Mouse (Mus musculus): ENCODE results near the gene Hspa8. TPM values are rescaled to one million over a fixed set of nuclear protein-coding genes. Genes with fewer than 3 reads are reported as not detected.

Gene Hspa8
- total RNA-seq, 2 experiments from 2014 or later, result 1,297 to 1,609 TPM

DNA sequence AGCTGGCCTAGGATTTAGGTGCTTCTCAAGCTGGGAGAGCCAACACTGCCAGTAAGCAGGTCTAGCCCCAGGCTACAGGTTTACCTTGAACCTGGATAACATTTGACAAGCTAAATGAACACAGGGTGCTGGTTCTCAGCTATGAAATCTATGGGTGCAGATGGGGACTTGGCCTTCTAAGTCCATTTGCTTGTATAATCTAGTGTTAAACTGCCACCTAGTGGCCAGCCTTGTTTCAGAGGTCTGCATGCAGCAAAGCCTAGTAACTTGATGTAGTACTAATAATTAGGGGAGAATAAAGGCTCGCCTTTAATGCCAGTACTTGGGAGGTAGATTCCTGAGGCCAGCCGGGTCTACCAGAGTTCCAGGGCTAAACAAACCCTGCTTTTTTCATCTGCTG, 4.5 kb downstream of the Hspa8 start:
- peak overlapping the region; percentile 68 for H3K4me3 ChIP-seq
- DNase-seq, result peak; percentile 81
- TF ChIP-seq CTCF (IDR thresholded peaks at IDR 0.05), result peak; percentile 67
- H3K27ac ChIP-seq, result 0 out of 2 replicates have a peak overlapping the region, but pooled peaks have one; percentile 16
- intact Hi-C loops (cut with DNase I), result no loop called here

DNA sequence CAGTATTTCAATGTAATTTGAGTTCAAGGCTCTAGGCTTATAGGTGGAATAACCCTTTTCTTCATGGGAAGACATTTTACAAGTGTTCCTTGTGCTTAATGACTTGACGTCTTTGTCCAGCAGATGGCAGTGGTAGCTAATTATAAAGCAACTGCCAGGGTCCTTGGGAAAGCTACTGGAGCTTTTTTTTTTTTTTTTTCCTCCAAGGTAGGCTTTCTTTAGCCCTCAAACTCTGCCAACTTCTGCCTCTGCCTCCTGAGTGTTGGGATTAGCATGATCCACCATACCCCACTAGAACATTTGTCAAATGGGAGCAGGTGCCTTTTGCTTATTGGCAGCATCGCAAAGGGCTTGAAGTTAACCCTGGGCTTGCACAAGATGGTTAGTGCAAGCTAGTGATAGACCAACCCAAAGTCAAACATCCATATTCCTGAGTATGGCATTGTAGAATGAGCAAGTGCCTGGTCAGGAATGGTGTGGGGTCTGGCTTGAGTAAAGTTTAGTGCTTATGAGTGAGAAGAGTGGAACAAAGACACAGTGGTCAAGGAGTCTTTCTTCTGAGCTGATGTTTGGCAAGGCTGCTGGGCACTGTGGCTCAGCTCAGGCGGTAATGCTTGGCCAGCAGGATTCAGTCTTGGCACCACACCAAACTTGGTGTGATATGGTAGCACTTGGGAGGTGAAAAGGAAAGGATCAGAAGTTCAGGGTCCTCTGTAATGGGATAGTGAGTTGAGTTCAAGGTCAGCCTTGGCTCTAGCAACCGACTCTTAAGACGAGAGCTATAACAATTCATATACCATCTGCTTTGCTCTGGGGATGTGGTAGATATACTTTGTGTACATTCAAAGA, 5.9 kb downstream of the Hspa8 start:
- peak; percentile 50 for TF ChIP-seq CTCF (IDR thresholded peaks at IDR 0.05)
- peak; percentile 69 for DNase-seq
- Histone ChIP-seq H3K27ac (peak overlapping the region; percentile 67), H3K4me3 (no peak overlapping the region)
- intact Hi-C loops (cut with DNase I), result loop anchor here (2.0 kb wide), 1 partner anchor 50 kb away; no protein-coding TSS in a partner anchor

- peak overlapping the region; percentile 67 for H3K27ac ChIP-seq
- intact Hi-C loops (cut with DNase I), result loop anchor here (2.0 kb wide), 1 partner anchor 51 kb away; no protein-coding TSS in a partner anchor
- H3K4me3 ChIP-seq, result no peak overlapping the region
- TF ChIP-seq CTCF (IDR thresholded peaks at IDR 0.05), result no peak; the same call in 1 of the 2 replicates
- DNase-seq, result peak; percentile 60
Observed at GRCm38 (mm10) chr9:40807289-40807920, 6.6 kb downstream of the Hspa8 start.

DNA sequence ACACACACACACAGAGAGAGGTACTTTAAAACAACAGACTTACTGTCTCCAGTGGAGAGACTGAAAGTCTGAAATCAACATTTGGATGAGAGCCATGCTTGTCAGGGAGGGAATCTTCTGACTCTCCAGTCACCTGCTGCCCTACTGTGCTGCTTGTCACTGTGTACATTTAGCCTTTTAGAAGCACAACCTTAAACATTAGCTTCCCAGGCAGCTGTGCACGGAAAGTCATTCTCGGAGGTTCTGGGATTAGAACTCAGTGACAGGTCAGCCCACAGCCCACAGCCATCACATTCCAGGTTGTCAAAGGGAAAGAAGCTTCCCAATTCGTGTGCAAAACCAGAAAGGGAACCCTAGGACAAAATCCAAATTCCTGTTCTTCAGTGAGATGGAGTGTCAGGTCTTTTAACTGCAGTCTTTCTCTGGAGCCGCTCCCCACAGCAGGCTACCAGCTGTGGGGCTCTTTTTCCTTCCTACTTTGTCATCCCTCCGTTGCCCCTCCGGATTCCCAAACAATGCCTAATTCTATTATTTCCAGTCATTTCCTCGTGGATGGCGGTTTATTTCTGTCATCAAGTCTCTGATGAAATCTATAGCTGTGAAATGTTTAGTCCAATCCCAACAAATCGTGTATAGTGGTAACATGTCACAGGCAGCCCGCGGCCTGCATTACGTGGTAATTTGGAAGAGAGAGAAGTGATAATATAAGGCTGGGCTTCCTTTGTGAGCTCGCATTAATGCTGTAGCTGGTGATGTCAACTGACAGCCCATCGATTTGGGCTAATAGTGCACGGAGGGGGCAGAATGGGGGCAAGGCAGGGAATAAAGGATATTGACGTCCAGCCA, 7.5 kb downstream of the Hspa8 start:
- Histone ChIP-seq H3K4me3 (no peak overlapping the region), H3K27ac (no peak overlapping the region)
- TF ChIP-seq CTCF (IDR thresholded peaks at IDR 0.05), result no peak
- no peak for DNase-seq
- intact Hi-C loops (cut with DNase I), result no loop called here

GRCm38 (mm10) chr9:40808907-40809280, 8.1 kb downstream of the Hspa8 start:
- intact Hi-C loops (cut with DNase I), result no loop called here
- DNase-seq, result no peak
- H3K4me3 ChIP-seq, result no peak overlapping the region
- no peak overlapping the region for H3K27ac ChIP-seq
- no peak for TF ChIP-seq CTCF (IDR thresholded peaks at IDR 0.05)

- Histone ChIP-seq H3K27ac (no peak overlapping the region), H3K4me3 (no peak overlapping the region)
- intact Hi-C loops (cut with DNase I), result no loop called here
- TF ChIP-seq CTCF (IDR thresholded peaks at IDR 0.05), result peak; percentile 50
- no peak for DNase-seq
Observed at GRCm38 (mm10) chr9:40811860-40812259, 11.1 kb downstream of the Hspa8 start.

DNA sequence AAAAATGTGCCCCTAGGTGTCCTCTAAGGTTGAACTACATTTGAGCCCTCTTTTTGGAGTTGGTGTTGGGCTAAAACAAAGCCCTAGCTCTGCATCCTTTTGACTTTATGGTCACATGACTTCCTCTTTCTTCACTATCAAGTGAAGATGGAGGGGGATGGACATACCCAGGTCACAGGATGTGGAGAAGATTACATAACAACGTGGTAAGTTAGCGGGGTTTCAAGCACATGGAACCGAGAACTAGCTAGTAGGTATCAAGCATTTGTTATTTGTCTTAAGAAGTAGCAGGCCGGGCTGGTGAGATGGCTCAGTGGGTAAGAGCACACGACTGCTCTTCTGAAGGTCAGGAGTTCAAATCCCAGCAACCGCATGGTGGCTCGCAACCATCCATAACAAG, 13.3 kb downstream of the Hspa8 start:
- no peak overlapping the region for H3K4me3 ChIP-seq
- intact Hi-C loops (cut with DNase I), result no loop called here
- no peak for DNase-seq
- no peak for TF ChIP-seq CTCF (IDR thresholded peaks at IDR 0.05)
- H3K27ac ChIP-seq, result no peak overlapping the region

DNA sequence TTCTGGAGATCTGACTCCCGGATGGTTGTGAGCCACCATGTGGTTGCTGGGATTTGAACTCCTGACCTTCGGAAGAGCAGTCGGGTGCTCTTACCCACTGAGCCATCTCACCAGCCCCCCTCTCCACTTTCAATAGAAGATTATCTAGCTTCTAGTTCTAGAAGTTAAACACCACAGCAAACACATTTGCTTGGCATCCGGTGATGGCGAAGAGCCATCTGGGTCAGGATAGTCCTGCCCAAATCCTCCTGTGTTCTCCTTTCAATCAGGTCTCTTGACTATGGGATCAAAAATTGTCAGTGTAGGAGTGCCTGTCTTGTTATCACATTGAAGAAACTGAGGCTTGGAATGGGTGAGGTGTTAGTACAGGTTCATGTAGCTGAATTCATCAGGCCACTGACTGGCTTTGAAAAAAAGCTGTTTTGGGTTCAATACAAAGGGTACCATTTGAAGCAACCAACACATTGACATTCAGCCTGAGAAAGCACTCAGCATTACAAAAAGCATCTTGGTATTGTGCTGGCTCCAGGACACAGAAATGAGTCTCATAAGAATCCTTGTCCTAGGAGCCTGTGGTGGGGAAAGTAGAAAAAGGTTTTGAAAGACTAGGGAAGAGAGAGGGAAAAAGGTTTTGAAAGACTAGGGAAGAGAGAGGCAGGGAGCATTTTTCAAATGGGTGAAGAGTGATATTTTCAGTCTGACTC, 16.7 kb downstream of the Hspa8 start:
- TF ChIP-seq CTCF (IDR thresholded peaks at IDR 0.05), result no peak
- DNase-seq, result no peak
- H3K27ac ChIP-seq, result no peak overlapping the region
- H3K4me3 ChIP-seq, result no peak overlapping the region
- intact Hi-C loops (cut with DNase I), result no loop called here

DNA sequence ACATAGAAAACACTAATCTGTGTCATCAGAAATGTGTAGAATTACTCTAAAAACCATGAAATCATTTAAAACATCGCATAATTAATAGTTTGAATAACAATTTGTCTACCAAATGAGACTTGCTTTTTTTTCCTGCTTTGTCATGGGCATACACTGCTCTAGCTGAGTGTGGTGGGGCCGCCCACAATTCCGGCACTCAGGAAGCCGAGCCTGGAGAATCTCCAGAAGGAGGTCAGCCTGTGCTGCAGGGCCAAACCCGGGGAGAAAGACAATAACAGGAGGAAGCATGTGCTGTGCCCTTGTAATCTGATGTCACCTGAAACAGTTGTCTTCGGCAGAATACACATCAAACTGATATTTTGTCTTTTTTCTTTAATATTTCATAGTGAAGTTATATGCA, 24.8 kb downstream of the Hspa8 start:
- Histone ChIP-seq H3K4me3 (no peak overlapping the region), H3K27ac (no peak overlapping the region)
- DNase-seq, result no peak
- intact Hi-C loops (cut with DNase I), result no loop called here
- no peak for TF ChIP-seq CTCF (IDR thresholded peaks at IDR 0.05)

- TF ChIP-seq CTCF (IDR thresholded peaks at IDR 0.05), result no peak
- DNase-seq, result no peak
- Histone ChIP-seq H3K27ac (no peak overlapping the region), H3K4me3 (no peak overlapping the region)
- intact Hi-C loops (cut with DNase I), result no loop called here
Observed at GRCm38 (mm10) chr9:40827366-40827765, 26.6 kb downstream of the Hspa8 start.

DNA sequence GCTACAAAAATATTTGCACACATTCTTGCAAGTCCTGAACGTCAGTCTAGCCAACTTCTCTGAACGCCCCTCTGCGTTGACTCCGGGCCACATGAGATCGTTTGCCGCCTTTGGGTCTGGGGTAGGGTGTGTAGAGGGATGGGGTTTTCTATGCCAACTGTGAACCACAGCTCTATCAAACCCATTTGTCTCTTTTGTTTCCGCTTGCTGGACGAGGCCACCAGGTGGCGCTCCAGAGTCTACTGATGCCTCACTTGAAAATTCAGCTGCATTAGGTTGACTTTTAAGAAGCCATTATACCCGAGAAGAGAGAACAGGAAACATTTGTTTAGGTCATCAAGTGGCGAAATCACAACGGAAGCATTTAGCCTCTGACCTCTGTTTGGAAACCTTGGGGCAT, 33.8 kb downstream of the Hspa8 start:
- peak; percentile 76 for DNase-seq
- Histone ChIP-seq H3K4me3 (no peak overlapping the region), H3K27ac (no peak overlapping the region)
- intact Hi-C loops (cut with DNase I), result loop anchor here (1.0 to 10.0 kb wide), 2 partner anchors 150 to 357 kb away; no protein-coding TSS in a partner anchor
- TF ChIP-seq CTCF (IDR thresholded peaks at IDR 0.05), result peak; percentile 86

DNA sequence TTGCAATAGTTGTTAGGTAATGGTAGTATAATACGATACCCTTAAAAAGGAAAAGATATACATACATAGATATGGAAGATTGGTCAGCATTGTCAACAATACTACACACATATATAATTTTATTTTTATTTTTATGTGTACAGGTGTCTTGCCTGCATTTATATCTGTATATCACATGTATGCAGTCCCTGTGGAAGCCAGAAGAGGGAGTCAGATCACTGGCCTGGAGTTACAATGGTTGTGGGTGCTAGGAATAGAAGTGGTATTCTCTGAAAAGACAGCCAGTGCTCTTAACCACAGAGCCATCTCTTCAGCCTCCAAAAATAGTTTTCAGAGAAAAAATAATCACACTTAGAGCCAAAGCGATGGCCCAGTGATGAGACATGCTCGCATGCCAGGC, 35.9 kb downstream of the Hspa8 start:
- Histone ChIP-seq H3K27ac (no peak overlapping the region), H3K4me3 (no peak overlapping the region)
- DNase-seq, result no peak
- intact Hi-C loops (cut with DNase I), result loop anchor here (10.0 kb wide), 1 partner anchor 148 kb away; no protein-coding TSS in a partner anchor
- TF ChIP-seq CTCF (IDR thresholded peaks at IDR 0.05), result no peak
